Mouse (Mus musculus) olfactory bulb, adult 2 months (tissue): ENCODE data around the gene Cacnb3. TPM values are rescaled to one million over a fixed set of nuclear protein-coding genes. Genes with fewer than 3 reads are reported as not detected.

ENCODE experiments used
- H3K27ac ChIP-seq: fragments of 200-500 bp; 2 replicates; pipeline ENCODE4 v1.5.1; 2012; ENCODE audit warnings: low read depth, low read length; ENCODE audit not compliant: insufficient read depth
- H3K4me1 ChIP-seq: fragments of 200-500 bp; 2 replicates; pipeline ENCODE4 v1.6.1; 2012; ENCODE audit warnings: low read length; ENCODE audit not compliant: control insufficient read depth, insufficient read depth
- H3K4me3 ChIP-seq: fragments of 200-500 bp; 2 replicates; pipeline ENCODE4 v1.5.1; 2012; ENCODE audit warnings: mild to moderate bottlenecking, low read depth, low read length, moderate library complexity; ENCODE audit not compliant: insufficient read depth
- CTCF ChIP-seq: fragments of 200-500 bp; IDR thresholded peaks from 2 replicates; pipeline ENCODE4 v1.5.1; 2012; ENCODE audit warnings: low read depth, mild to moderate bottlenecking, low read length, moderate library complexity; ENCODE audit not compliant: insufficient read depth
- POLR2A ChIP-seq: fragments of 200-500 bp; IDR thresholded peaks from 2 replicates; pipeline ENCODE4 v1.6.1; 2012; ENCODE audit warnings: mild to moderate bottlenecking, low read depth, low read length, moderate library complexity; ENCODE audit not compliant: insufficient read depth
- WGBS: fragments of 180-500 bp; shearing (Covaris S2); methylation state at CpG from one replicate; pipeline ENCODE4 v1.1.7; 2018; 5-methylcytosine and 5-hydroxymethylcytosine counted together
- polyA plus RNA-seq: library from polyadenylated mRNA; stranded (reverse); fragments of >200 nt; gene quantifications from 2 replicates; pipeline ENCODE4 v1.2.4, GENCODE M21; 2012; ENCODE audit warnings: low replicate concordance; ENCODE audit not compliant: missing spikeins, insufficient read depth, insufficient read length

Cacnb3 gene
- polyA plus RNA-seq, 1 experiment: not detected

GRCm38 (mm10) chr15:98615751-98616150, 14.9 kb upstream of the Cacnb3 start:
- Histone ChIP-seq H3K27ac (no peak overlapping the region), H3K4me3 (no peak overlapping the region), H3K4me1 (no peaks in the 10 kb centered on the region)
- WGBS: 63% methylated on average over 6 of the region's 6 CpGs
- TF ChIP-seq CTCF: no peak

- TF ChIP-seq POLR2A (no peak), CTCF (no peak)
- Histone ChIP-seq H3K4me1 (no peaks in the 10 kb centered on the region), H3K27ac (no peak overlapping the region), H3K4me3 (no peak overlapping the region)
- 49% methylated on average over 20 of the region's 20 CpGs for WGBS
Measured at GRCm38 (mm10) chr15:98616362-98617175, 14.1 kb upstream of the Cacnb3 start.

DNA sequence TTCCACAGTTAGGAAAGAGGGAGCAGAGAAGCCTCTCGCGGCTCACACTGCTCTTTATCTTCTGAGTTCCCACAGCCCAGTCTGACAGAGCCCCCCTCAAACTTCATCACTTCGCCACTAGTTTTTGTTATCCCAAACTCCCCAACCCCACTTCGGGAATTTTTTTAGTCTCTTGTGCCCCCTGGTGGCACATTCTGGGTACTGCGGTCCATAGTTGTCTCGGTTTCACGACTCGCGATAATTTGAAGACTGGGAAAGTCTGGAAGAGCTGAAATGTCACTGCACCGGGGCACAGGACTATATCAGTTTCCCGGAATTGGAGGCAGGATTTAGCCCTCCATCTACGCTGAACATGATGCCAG, 13.5 kb upstream of the Cacnb3 start:
- WGBS: under 1% methylated on average over 12 of the region's 12 CpGs
- no peak overlapping the region for H3K27ac ChIP-seq
- H3K4me3 ChIP-seq: no peak overlapping the region
- no peaks in the 10 kb centered on the region for H3K4me1 ChIP-seq
- peak; percentile 41; the same call in 1 of the 2 replicates for TF ChIP-seq CTCF
- TF ChIP-seq POLR2A: no peak

DNA sequence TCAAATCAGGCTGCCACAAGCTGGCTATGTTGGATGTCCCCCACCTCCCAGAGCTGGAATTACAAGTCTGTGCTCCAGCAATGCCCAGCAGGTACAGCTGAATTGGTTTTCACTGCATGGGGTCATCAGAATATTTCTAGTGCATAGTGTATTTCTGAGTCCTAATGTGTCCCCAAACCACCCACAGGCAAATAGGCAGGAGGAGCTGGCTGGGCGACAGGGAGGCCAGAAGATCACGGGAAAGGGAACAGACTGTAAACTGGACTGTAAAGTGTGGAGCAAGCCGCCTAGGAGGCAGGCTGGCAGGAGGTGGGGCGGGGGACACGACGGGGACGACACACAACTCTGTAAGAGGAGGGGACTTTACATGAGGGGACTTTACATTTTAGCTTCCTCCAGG, 8.4 kb upstream of the Cacnb3 start:
- Histone ChIP-seq H3K4me3 (no peak overlapping the region), H3K27ac (no peak overlapping the region), H3K4me1 (peaks cover 4% of the 10 kb centered on the region; the same call in 1 of the 2 replicates)
- TF ChIP-seq POLR2A: no peak
- no peak for TF ChIP-seq CTCF
- 17% methylated on average over 7 of the region's 7 CpGs for WGBS

DNA sequence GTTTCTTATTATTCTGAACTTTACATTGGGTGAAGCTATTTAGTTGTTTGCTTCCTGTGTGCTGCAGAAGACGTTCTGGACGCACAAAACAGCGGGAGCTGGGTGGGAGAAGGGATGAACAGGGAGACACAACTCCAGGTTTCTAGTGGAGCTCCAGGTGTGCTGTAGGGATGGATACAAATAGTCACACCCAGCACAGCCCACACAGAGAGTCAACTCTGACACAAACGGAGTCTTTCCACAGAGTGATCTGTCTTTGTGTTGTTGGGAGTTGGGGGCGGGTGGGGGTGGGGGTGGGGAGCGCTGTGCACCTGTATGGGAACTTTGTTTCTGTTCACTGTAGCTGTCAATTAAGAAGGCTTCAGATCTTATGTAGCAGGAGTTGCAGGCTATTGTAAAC, 7.9 kb upstream of the Cacnb3 start:
- H3K27ac ChIP-seq: no peak overlapping the region
- WGBS: 26% methylated on average over 6 of the region's 6 CpGs
- no peak overlapping the region for H3K4me3 ChIP-seq
- H3K4me1 ChIP-seq: peaks cover 4% of the 10 kb centered on the region; the same call in 1 of the 2 replicates
- TF ChIP-seq POLR2A: no peak
- TF ChIP-seq CTCF: no peak

GRCm38 (mm10) chr15:98623361-98623821, 7.2 kb upstream of the Cacnb3 start:
- 55% methylated on average over 5 of the region's 5 CpGs for WGBS

GRCm38 (mm10) chr15:98626078-98626477, 4.6 kb upstream of the Cacnb3 start:
- TF ChIP-seq CTCF (no peak), POLR2A (no peak)
- H3K27ac ChIP-seq: no peak overlapping the region
- no peak overlapping the region for H3K4me3 ChIP-seq
- H3K4me1 ChIP-seq: peaks cover 22% of the 10 kb centered on the region
- 32% methylated on average over 8 of the region's 8 CpGs for WGBS

More at GRCm38 (mm10) chr15:98623361-98623821, 7.2 kb upstream of the Cacnb3 start:
- peaks cover 9% of the 10 kb centered on the region for H3K4me1 ChIP-seq
- TF ChIP-seq POLR2A (no peak), CTCF (no peak)
- H3K27ac ChIP-seq: no peak overlapping the region
- no peak overlapping the region for H3K4me3 ChIP-seq

GRCm38 (mm10) chr15:98626487-98627212, 4.0 kb upstream of the Cacnb3 start:
- H3K4me1 ChIP-seq: peaks cover 27% of the 10 kb centered on the region
- no peak for TF ChIP-seq POLR2A
- no peak for TF ChIP-seq CTCF
- WGBS: 76% methylated on average over 7 of the region's 7 CpGs
- H3K4me3 ChIP-seq: no peak overlapping the region
- no peak overlapping the region for H3K27ac ChIP-seq

DNA sequence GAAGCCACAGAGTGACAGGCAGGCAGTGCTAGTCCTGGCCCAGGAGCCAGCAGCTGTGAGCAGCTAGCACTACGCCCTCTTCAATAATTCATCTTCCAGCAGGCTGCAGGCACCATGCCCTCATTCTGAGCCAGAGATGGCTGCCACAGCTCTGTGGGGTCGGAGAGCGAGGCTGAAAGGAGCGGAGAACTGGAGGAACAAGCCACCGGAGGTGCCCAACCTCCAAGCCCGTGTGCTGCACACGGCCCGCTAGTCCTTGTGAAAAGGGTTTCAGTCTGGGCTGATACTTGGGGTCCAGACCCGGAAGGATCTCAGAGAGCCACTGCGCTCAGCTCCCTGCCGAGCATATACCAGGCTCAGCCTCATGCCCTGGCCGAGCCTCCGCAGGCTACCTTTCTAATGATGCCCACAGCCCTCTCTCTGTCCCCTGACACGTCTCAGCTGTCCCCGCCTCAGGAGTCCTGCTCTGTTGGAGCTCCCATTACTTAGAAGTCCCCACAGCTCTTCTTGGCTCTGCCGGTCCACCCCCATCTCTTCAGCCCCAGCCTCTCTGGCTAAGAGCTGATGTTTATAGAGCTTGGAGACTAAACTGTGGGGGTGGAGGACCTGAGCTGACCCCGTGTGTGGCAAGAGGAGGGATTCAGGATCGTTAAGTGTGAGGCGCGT, 1.9 kb upstream of the Cacnb3 start:
- Histone ChIP-seq H3K4me3 (0 out of 2 replicates have a peak overlapping the region, but pooled peaks have one; percentile 8), H3K27ac (no peak overlapping the region), H3K4me1 (peaks cover 43% of the 10 kb centered on the region)
- TF ChIP-seq CTCF (no peak), POLR2A (no peak)
- 11% methylated on average over 20 of the region's 20 CpGs for WGBS
